Mouse (Mus musculus) cerebellum, postnatal 36 days (tissue): Measurements from ENCODE around the gene Spsb2.
"Not testable (repeated sequence)": the region's sequence is repeated elsewhere in the genome, so short reads cannot be mapped to it uniquely, and the experiment has no call there.

ENCODE experiments used
- DNase-seq, 2 experiments: peaks; one replicate each; pipeline ENCODE4 v3.0.0; 2021 to 2022; ENCODE audit warnings: mixed read lengths in 2 of 2

The Spsb2 gene

GRCm38 (mm10) chr6:124817971-124818370 lies 9.5 kb downstream of the Spsb2 start:
- no peak for DNase-seq

- DNase-seq = no peak
Measured at GRCm38 (mm10) chr6:124820891-124821290, 12.4 kb downstream of the Spsb2 start.

GRCm38 (mm10) chr6:124822049-124822448 lies 13.6 kb downstream of the Spsb2 start:
- DNase-seq = no peak

- DNase-seq = peak; percentile 25 to 29
Measured at GRCm38 (mm10) chr6:124828101-124828592, 19.7 kb downstream of the Spsb2 start.

- peak; percentile 98 for DNase-seq
Measured at GRCm38 (mm10) chr6:124828868-124829798, 20.7 kb downstream of the Spsb2 start, which contains the start of the genes Usp5 and Cdca3. TSS of gene Usp5 (minus strand) at chr6:124829484. TSS of gene Cdca3 (plus strand) at chr6:124829547.

- peak; percentile 90 to 92 for DNase-seq
Measured at GRCm38 (mm10) chr6:124829799-124830700, 21.6 kb downstream of the Spsb2 start.

GRCm38 (mm10) chr6:124831199-124831598 lies 22.7 kb downstream of the Spsb2 start:
- not testable (repeated sequence) for DNase-seq

GRCm38 (mm10) chr6:124831649-124832048 lies 23.2 kb downstream of the Spsb2 start:
- no peak for DNase-seq

GRCm38 (mm10) chr6:124834512-124835081 lies 26.1 kb downstream of the Spsb2 start:
- no peak for DNase-seq

- no peak for DNase-seq
Measured at GRCm38 (mm10) chr6:124835531-124835930, 27.1 kb downstream of the Spsb2 start.

GRCm38 (mm10) chr6:124836411-124836810 lies 27.9 kb downstream of the Spsb2 start:
- DNase-seq = no peak

GRCm38 (mm10) chr6:124839805-124840204 lies 31.3 kb downstream of the Spsb2 start:
- DNase-seq = peak in 1 of 2 experiments; percentile 26

- no peak for DNase-seq
Measured at GRCm38 (mm10) chr6:124840241-124841167, 32.0 kb downstream of the Spsb2 start, which contains the start of gene Gnb3. TSS of gene Gnb3 (minus strand) at chr6:124840275.

GRCm38 (mm10) chr6:124847305-124847704 lies 38.8 kb downstream of the Spsb2 start:
- peak; percentile 93 to 97 for DNase-seq

GRCm38 (mm10) chr6:124850535-124850934 lies 42.1 kb downstream of the Spsb2 start:
- no peak for DNase-seq

- DNase-seq = no peak
Measured at GRCm38 (mm10) chr6:124854647-124855046, 46.2 kb downstream of the Spsb2 start.

- peak; percentile 47 for DNase-seq
Measured at GRCm38 (mm10) chr6:124856321-124856720, 47.9 kb downstream of the Spsb2 start.

GRCm38 (mm10) chr6:124856916-124857839 lies 48.7 kb downstream of the Spsb2 start, which contains the start of gene P3h3:
TSS of gene P3h3 (minus strand) at chr6:124857752.
- peak; percentile 83 to 92 for DNase-seq

- DNase-seq = no peak
Measured at GRCm38 (mm10) chr6:124857840-124858530, 49.5 kb downstream of the Spsb2 start.
